16 mouse cellular contexts compared by ENCODE assay signal in the genomic region with DNA sequence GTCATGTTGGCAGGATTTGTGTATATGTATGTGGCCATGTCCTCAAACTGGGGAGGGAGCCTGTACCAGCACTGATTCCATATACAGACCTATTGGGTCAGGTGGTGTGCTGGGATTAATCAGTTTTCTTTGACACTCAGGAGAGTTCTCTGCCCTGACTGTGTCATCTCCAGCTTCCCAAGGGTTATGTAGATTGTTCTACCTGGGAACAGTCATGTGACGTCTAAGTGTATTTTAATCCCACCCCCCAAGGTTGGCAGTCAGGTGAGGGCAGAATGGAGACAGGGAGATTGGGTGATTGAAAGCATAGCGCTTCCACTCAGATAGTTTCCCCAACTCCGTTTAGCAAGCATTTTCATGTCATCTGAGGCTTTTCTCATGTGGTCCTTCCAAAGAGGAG.
DNase-seq lines count a peak whose midpoint lies in the region; ATAC-seq and TF ChIP-seq lines count a peak whose summit lies in the region.
"Had no signal": no experiment of that assay in that cellular context is flagged by ENCODE, and none has a peak within 500 bp of the region (broad histone marks: within the 10 kb centered on the region; RNA-seq: fewer than 3 reads in every experiment).

No protein-coding gene starts in this region.

- no peaks in the 10 kb centered on the region for H3K9me3 ChIP-seq in heart, embryonic 16.5 days (replicated peaks; ENCODE audit: control insufficient read depth, low read length)
- no peaks in the 10 kb centered on the region for H3K9me3 ChIP-seq in lung, embryonic 16.5 days (ENCODE audit: control insufficient read depth, low read length)
- H3K9me3 ChIP-seq in kidney, postnatal 0 days (replicated peaks; ENCODE audit: low read length): no peaks in the 10 kb centered on the region
- no peaks in the 10 kb centered on the region for H3K9me3 ChIP-seq in stomach, embryonic 16.5 days (replicated peaks; ENCODE audit: control insufficient read depth, low read length)
- H3K9me3 ChIP-seq: hindbrain, embryonic 12.5 days; limb, embryonic 15.5 days; midbrain, embryonic 10.5 days had no signal

- no peak for TF ChIP-seq POLR2A in heart, adult 2 months (IDR thresholded peaks at IDR 0.05; ENCODE audit: insufficient read depth, low read depth, low read length)

- H3K27ac ChIP-seq in heart, embryonic 16.5 days (ENCODE audit: low read length): peak overlapping the region; percentile 43; the same call in 1 of the 2 replicates
- no peak overlapping the region for H3K27ac ChIP-seq in heart, adult 2 months
- peak overlapping the region; percentile 60; the same call in 1 of the 2 replicates for H3K27ac ChIP-seq in lung, embryonic 16.5 days (ENCODE audit: low read length)
- H3K27ac ChIP-seq in kidney, postnatal 0 days: peak overlapping the region; percentile 87
- peak overlapping the region; percentile 22; the same call in 1 of the 2 replicates for H3K27ac ChIP-seq in stomach, embryonic 16.5 days (ENCODE audit: low read length)
- H3K27ac ChIP-seq: hindbrain, embryonic 12.5 days; layer of hippocampus, adult 2 months; limb, embryonic 15.5 days; midbrain, embryonic 10.5 days had no signal

- H3K79me2 ChIP-seq in heart, adult 2 months (replicated peaks; ENCODE audit: control insufficient read depth, insufficient read depth, low read length): no peaks in the 10 kb centered on the region

- no peaks in the 10 kb centered on the region for H3K27me3 ChIP-seq in heart, embryonic 16.5 days (ENCODE audit: control insufficient read depth, insufficient read depth, low read length)
- no peaks in the 10 kb centered on the region for H3K27me3 ChIP-seq in heart, adult 2 months (ENCODE audit: control insufficient read depth, insufficient read depth, low read length)
- H3K27me3 ChIP-seq in lung, embryonic 16.5 days (ENCODE audit: control insufficient read depth, insufficient read depth, low read depth, low read length): no peaks in the 10 kb centered on the region
- no peaks in the 10 kb centered on the region for H3K27me3 ChIP-seq in kidney, postnatal 0 days (ENCODE audit: insufficient read depth, low read length)
- no peaks in the 10 kb centered on the region for H3K27me3 ChIP-seq in stomach, embryonic 16.5 days (ENCODE audit: control insufficient read depth, insufficient read depth, low read length)
- H3K27me3 ChIP-seq: hindbrain, embryonic 12.5 days; limb, embryonic 15.5 days had no signal

- H3K4me2 ChIP-seq in heart, embryonic 16.5 days (ENCODE audit: low read depth, low read length): peak overlapping the region; percentile 47; the same call in 1 of the 2 replicates
- H3K4me2 ChIP-seq in lung, embryonic 16.5 days (ENCODE audit: low read depth, low read length): peak overlapping the region; percentile 38; the same call in 1 of the 2 replicates
- peak overlapping the region; percentile 41 for H3K4me2 ChIP-seq in kidney, postnatal 0 days (ENCODE audit: low read length)
- H3K4me2 ChIP-seq in stomach, embryonic 16.5 days (ENCODE audit: low read depth, low read length): peak overlapping the region; percentile 40
- H3K4me2 ChIP-seq: hindbrain, embryonic 12.5 days; limb, embryonic 15.5 days had no signal

- WGBS in heart, embryonic 16.5 days: 60% methylated on average over 3 of the region's 3 CpGs
- 67% methylated on average over 3 of the region's 3 CpGs for WGBS in heart, adult 2 months
- WGBS in lung, embryonic 16.5 days: 34% methylated on average over 3 of the region's 3 CpGs
- WGBS in kidney, postnatal 0 days: 31% methylated on average over 3 of the region's 3 CpGs
- 42% methylated on average over 3 of the region's 3 CpGs for WGBS in stomach, embryonic 16.5 days

- no peak overlapping the region for H3K9ac ChIP-seq in heart, embryonic 16.5 days (ENCODE audit: low read length)
- H3K9ac ChIP-seq in heart, adult 2 months (ENCODE audit: low read depth, low read length): no peak overlapping the region
- peak overlapping the region; percentile 40 for H3K9ac ChIP-seq in lung, embryonic 16.5 days (ENCODE audit: low read length)
- H3K9ac ChIP-seq in kidney, postnatal 0 days (ENCODE audit: low read depth, low read length): no peak overlapping the region
- no peak overlapping the region for H3K9ac ChIP-seq in stomach, embryonic 16.5 days (ENCODE audit: low read length)
- H3K9ac ChIP-seq: hindbrain, embryonic 12.5 days; limb, embryonic 15.5 days had no signal

- no peaks in the 10 kb centered on the region for H3K36me3 ChIP-seq in heart, embryonic 16.5 days (ENCODE audit: control insufficient read depth, insufficient read depth)
- H3K36me3 ChIP-seq in heart, adult 2 months (ENCODE audit: control insufficient read depth, insufficient read depth, low read length): no peaks in the 10 kb centered on the region
- H3K36me3 ChIP-seq in lung, embryonic 16.5 days (ENCODE audit: control insufficient read depth, insufficient read depth, low read length): no peaks in the 10 kb centered on the region
- no peaks in the 10 kb centered on the region for H3K36me3 ChIP-seq in kidney, postnatal 0 days (ENCODE audit: insufficient read depth, low read length)
- no peaks in the 10 kb centered on the region for H3K36me3 ChIP-seq in stomach, embryonic 16.5 days (ENCODE audit: control insufficient read depth, insufficient read depth, low read length)
- H3K36me3 ChIP-seq: hindbrain, embryonic 12.5 days; limb, embryonic 15.5 days; midbrain, embryonic 10.5 days had no signal

- ATAC-seq in heart, embryonic 16.5 days (replicated peaks; ENCODE audit: extremely low read depth, insufficient read depth, low FRiP score): no peak
- ATAC-seq in lung, embryonic 16.5 days (ENCODE audit: low read depth): no peak
- peak; percentile 50 for ATAC-seq in kidney, postnatal 0 days (replicated peaks; ENCODE audit: low FRiP score, low read depth)
- ATAC-seq in stomach, embryonic 16.5 days (ENCODE audit: insufficient read depth, low FRiP score): no peak
- ATAC-seq in erythroid progenitor cell, adult 5-6 weeks (replicated peaks; ENCODE audit: low FRiP score, poor library complexity, severe bottlenecking): no peak
- ATAC-seq: CD4-positive, CD25-positive, alpha-beta regulatory T cell, adult 4 months had no signal

- TF ChIP-seq CTCF in heart, adult 2 months (IDR thresholded peaks at IDR 0.05): no peak
- no peak for TF ChIP-seq CTCF in kidney, postnatal 0 days (IDR thresholded peaks at IDR 0.05; ENCODE audit: low read depth)

- DNase-seq in heart, adult 2 months: no peak
- DNase-seq in lung, postnatal 36 days: no peak
- DNase-seq in kidney, postnatal 0 days (ENCODE audit: low spot score): no peak
- no peak for DNase-seq in urinary bladder, postnatal 10 days (ENCODE audit: low spot score)
- DNase-seq: cerebellum, adult 8-10 months; embryo, embryonic 11 days had no signal

- H3K4me1 ChIP-seq in heart, embryonic 16.5 days (ENCODE audit: control insufficient read depth, insufficient read depth, low read length): peaks cover 38% of the 10 kb centered on the region
- H3K4me1 ChIP-seq in heart, adult 2 months (ENCODE audit: control insufficient read depth, insufficient read depth, low read length): peaks cover 4% of the 10 kb centered on the region
- peaks cover 35% of the 10 kb centered on the region for H3K4me1 ChIP-seq in lung, embryonic 16.5 days (replicated peaks; ENCODE audit: control insufficient read depth, insufficient read depth, low read length)
- peaks cover 23% of the 10 kb centered on the region for H3K4me1 ChIP-seq in kidney, postnatal 0 days (replicated peaks; ENCODE audit: insufficient read depth, low read length)
- H3K4me1 ChIP-seq in stomach, embryonic 16.5 days (ENCODE audit: control insufficient read depth, insufficient read depth, low read length): peaks cover 29% of the 10 kb centered on the region

- TF ChIP-seq EP300 in heart, adult 2 months (IDR thresholded peaks at IDR 0.05; ENCODE audit: insufficient read depth, low read depth, low read length): no peak

- intact Hi-C loops in heart, adult 2 months (cut with DNase I): no loop called here

- no peak overlapping the region for H3K4me3 ChIP-seq in heart, embryonic 16.5 days (ENCODE audit: low read length)
- H3K4me3 ChIP-seq in heart, adult 2 months: no peak overlapping the region
- H3K4me3 ChIP-seq in lung, embryonic 16.5 days (ENCODE audit: low read length): no peak overlapping the region
- H3K4me3 ChIP-seq in kidney, postnatal 0 days (replicated peaks; ENCODE audit: low read depth, low read length): no peak overlapping the region
- no peak overlapping the region for H3K4me3 ChIP-seq in stomach, embryonic 16.5 days (replicated peaks; ENCODE audit: low read length)
- H3K4me3 ChIP-seq: hindbrain, embryonic 12.5 days; layer of hippocampus, adult 2 months; limb, embryonic 15.5 days; midbrain, embryonic 10.5 days; myocyte had no signal
